Mouse (Mus musculus) adrenal gland, postnatal 10 days (tissue): ENCODE results near the gene D5Ertd579e. TPM values are rescaled to one million over a fixed set of nuclear protein-coding genes. Genes with fewer than 3 reads are reported as not detected.

Experiments
- DNase-seq: peaks from one replicate; pipeline ENCODE4 v3.0.0; 2021; ENCODE audit warnings: mixed read lengths
- total RNA-seq, 2 experiments: library from RNA; stranded (reverse); gene quantifications; 2 replicates each; pipeline ENCODE4 v1.2.3; 2021

Gene D5Ertd579e
- total RNA-seq, 2 experiments from 2014 or later = 49.6 to 64.1 TPM

DNA sequence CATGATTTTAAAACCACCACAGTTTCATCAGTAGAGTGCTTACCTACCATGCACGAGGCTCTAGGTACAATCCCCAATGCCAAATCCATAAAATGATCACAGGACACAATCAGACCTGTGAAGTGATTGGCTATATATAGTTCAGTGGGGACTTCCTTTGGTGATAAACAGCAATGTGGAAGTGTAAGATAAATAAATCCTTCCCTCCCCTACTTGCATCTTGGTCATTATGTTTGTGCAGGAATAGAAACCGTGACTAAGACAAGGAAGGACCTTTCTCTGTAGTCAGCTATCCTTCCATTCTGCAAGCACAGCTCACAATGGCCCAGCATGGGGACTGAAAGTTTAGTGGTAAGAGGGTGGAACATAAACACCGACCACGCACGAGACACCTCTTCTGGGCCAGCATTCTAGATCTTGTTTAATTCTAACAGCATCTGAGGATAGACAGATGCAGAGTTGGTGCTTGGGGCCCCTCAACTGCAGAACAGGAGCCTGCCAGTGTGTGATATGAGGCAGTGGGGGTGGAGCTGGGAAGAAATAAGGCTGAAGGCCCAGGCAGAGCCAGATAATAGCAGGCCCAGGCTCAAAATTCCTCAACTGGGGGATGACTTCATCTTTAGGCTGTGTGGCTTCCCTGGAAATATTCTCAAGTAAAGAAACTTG, 25.0 kb upstream of the D5Ertd579e start:
- no peak for DNase-seq

DNA sequence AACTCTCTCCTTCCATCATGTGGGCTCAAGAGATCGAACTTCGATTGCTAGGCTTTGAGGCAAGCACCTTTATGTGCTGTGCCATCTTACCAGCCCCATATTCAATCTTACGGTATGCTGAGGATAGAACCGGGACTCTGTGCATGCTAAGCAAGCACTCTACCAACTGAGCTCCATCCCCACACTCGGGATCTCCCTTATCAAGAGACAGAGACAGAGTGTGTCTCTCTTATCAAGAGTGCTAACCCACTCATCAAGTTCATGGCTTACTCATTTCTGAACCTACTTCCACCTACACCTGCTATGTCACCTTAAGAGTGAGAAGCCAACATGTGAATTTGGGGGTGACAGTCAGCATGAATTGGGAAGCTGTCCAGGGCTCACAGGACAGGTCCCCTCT, 24.4 kb upstream of the D5Ertd579e start:
- no peak for DNase-seq

GRCm38 (mm10) chr5:36719601-36720000, 23.8 kb upstream of the D5Ertd579e start:
- DNase-seq = no peak

DNA sequence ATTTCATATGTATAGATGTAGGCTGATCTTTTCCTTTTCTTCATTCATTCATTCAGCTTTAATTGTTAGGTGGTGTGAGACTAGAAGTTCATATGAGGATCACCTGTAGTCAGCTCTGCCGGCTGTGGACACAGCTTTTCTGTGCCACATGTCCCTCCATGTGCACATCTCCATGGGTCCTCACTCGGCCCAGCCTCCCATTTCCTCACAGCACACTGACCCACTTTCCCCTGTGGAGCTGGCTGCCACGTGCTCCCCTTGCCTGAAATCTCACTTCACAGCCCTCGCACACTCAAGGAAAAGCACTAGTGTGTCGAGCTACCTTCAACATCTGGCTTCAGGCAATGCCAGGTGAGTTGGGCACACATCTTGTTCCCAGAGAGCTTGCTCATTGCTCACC, 23.3 kb upstream of the D5Ertd579e start:
- no peak for DNase-seq

DNA sequence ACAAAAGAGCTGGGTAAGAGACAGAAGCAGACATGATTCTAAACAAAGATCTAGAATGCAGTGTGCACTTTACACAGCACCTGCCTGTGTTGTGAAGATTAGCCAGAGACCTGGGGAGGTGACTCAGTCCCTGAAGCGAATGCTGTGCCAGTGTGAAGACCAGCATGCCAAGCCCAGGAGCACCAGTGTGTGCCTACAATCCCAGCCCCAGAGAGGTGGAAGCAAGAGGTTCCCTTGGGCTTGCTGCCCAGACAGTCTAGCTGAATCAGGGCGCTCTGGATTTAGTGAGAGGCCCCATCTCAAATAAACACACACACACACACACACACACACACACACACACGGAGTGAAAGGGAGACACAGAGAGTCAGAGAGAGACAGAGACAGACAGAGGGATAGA, 22.1 kb upstream of the D5Ertd579e start:
- no peak for DNase-seq

DNA sequence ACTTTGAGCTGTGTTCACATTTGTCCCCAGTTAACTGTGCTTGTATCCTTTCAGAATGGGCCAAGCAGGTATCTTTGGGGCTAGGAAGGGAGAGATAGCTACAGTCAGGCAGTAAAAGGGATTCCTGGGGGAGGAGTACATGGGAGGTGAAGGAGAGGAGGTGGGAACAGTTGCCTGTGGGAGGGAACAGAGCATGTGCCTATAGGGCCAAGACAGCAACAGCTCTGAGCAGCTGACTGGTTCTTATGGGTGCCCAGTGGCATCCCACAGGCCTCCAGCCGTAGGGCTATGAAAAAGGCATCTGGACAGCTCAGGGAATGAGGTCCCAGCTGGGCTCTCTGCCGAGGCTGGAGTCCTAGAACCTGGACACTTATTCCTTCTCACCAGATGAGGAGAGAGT, 21.0 kb upstream of the D5Ertd579e start:
- no peak for DNase-seq

GRCm38 (mm10) chr5:36714832-36715231, 19.0 kb upstream of the D5Ertd579e start:
- DNase-seq = no peak

- no peak for DNase-seq
Measured at GRCm38 (mm10) chr5:36713693-36714092, 17.9 kb upstream of the D5Ertd579e start.

- peak; percentile 94 for DNase-seq
Measured at GRCm38 (mm10) chr5:36712553-36713534, 17.0 kb upstream of the D5Ertd579e start.

DNA sequence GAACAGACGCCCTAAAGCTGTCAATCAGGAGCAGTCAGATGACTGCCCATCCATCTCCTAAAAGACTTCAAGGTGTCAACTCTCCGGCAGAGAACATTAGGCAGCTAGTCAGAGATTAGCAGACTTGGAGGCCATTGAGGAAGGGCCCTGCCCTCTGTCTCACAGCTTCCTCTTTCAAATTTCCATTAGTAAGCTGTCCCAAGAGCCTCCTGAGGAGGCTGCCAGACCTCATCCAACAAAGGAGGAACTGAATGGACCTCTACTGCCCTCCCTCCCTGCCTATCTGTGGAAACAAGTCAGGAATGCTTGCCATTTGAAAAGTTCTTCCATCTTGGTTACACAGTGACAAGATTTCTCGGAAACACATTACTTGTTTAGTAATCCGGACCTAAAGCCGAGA, 16.0 kb upstream of the D5Ertd579e start:
- DNase-seq = no peak

DNA sequence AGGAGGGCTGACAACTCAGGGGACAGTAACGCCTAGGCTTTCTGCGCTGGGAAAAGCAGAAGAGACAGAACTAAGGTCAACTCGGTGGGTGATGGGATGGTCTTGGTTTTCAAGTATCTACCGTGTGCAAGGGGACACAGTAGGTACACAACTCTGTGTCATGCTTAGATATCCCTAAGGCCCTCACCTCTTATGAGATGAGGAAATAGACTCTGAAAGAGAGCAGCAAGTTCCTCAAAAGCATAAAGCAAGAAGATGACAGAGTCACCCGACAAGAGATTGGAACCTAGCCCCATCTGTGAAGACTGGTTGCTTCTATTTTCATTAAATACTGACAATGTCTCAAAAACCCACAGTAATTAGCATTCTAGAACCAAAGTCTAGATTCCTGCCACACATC, 10.0 kb upstream of the D5Ertd579e start:
- DNase-seq = no peak

GRCm38 (mm10) chr5:36705390-36705789, 9.6 kb upstream of the D5Ertd579e start:
- DNase-seq = no peak

GRCm38 (mm10) chr5:36704684-36705083, 8.9 kb upstream of the D5Ertd579e start:
- no peak for DNase-seq

DNA sequence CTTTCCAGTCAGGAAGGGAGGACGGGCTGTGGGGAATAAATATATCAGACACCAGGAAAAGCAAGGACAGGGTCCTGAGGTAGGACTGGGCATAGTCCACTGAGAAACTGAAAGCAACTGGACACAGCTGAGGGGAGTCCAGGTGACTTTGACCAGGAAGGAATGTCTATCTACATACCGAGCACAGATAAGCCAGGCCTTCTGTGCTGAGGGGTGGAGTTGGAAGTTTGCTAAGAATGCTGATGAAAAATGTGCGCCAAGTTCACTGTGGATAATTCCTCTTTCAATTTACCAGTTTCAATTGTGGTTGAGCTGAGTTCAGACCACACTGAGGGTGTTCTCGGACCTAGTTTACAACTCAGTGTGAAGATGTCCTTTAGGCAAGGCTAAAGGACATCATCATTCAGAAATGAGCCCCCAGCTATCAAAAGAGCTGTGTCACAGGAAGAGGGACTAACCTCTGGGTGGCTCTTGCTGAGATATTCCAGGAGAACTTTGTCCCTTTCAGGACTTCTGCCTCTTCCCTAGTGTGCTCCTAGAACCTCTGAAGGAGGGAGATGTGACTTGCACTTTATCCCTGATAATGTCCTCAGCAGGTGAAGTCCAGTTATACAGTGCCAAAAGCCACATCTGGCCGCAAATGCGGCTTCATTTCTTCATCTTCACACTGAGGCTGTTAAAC, 5.3 kb upstream of the D5Ertd579e start:
- DNase-seq = no peak

GRCm38 (mm10) chr5:36698689-36699088, 2.9 kb upstream of the D5Ertd579e start:
- no peak for DNase-seq

- DNase-seq = no peak
Measured at GRCm38 (mm10) chr5:36698067-36698670, 2.3 kb upstream of the D5Ertd579e start.

GRCm38 (mm10) chr5:36696504-36697300, 878 bp upstream of the D5Ertd579e start:
- no peak for DNase-seq

- no peak for DNase-seq
Measured at GRCm38 (mm10) chr5:36695005-36695404, 819 bp downstream of the D5Ertd579e start.

GRCm38 (mm10) chr5:36693651-36694050, 2.2 kb downstream of the D5Ertd579e start:
- DNase-seq = no peak

DNA sequence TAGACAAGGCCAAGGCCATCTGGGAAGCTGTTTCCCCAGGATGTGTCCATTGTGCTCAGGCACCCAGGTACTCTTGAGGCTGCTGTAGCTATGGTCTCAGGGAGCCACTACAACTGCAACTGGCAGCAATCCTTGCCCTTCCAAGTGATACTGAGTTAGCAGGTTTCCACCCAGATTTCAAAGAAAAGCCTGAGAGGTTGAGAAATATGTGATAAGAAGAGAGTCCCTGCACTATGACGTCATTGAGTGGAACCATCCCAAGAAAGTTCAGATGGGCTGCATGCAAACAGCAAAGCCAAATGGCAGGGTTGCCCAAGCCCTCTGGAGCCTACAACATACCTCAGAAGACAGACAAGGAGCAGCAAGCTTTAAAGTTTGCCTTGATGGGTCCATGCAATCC, 4.4 kb downstream of the D5Ertd579e start:
- DNase-seq = peak; percentile 60

DNA sequence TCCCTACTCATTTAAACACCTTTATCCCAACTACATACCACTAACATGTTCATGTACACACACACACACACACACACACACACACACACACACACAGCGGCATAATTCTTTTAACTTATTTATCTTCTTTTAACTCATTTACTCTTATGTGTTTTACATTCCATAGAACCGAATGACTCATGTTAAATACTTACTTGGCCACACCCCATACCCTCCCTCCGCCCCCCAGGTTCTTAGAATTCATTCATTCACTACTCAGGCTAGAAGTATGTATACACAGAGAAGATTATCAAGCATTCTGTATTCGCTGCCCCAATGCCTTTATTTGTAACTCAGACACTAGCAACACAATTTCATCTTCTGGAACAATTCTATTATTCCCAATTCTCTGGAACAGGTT, 10.7 kb downstream of the D5Ertd579e start:
- DNase-seq = no peak

DNA sequence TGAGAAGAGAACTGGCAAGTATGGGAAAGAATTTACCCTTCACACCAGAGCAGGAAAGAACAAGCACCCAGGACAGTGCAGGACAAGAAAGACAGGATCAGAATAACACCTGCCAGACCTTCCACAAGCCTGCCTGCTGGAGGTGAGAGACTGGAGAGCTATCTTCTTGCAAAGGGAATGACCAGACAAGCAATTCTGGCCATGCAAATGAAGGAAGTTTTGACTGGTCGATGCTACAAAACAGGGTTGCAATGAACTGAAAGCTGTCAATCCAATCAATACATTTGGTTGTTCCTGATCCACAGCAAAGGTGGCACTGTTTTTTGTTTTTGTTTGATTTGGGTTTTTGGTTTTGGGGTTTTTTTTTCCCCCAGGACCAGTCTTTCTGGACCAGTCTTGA, 12.2 kb downstream of the D5Ertd579e start:
- DNase-seq = no peak
